Mouse (Mus musculus) ES-E14 (cell line): ENCODE measurements around the gene Car1.

Experiments used
- CHD2 ChIP-seq: IDR thresholded peaks from 2 replicates; pipeline ENCODE4 v1.6.1; 2014; ENCODE audit warnings: mild to moderate bottlenecking, low read depth, low read length, inconsistent platforms
- HCFC1 ChIP-seq: IDR thresholded peaks from 2 replicates; pipeline ENCODE4 v1.6.1; 2012; ENCODE audit warnings: low read length, inconsistent platforms, borderline replicate concordance; ENCODE audit not compliant: insufficient read depth

GRCm38 (mm10) chr3:14804906-14805305 is 3.3 kb downstream of the Car1 start:
- TF ChIP-seq HCFC1 (no peak), CHD2 (no peak)
